Mouse (Mus musculus) left cerebral cortex, adult 18-20 months (tissue): ENCODE measurements at regions not wholly inside any gene's neighbourhood (a gene's known extent, or its start where the extent isn't known, plus 50 kb on each side); places are given as distances from the start of the nearest gene placed in this dataset.
A peak's percentile ranks its signal among the peaks of the same experiment; 100 is the strongest.

Experiments
- DNase-seq, 2 experiments: peaks; one replicate each; pipeline ENCODE4 v3.0.0; 2021 to 2022; ENCODE audit warnings: low spot score in 2 of 2, mixed read lengths in 1 of 2

DNA sequence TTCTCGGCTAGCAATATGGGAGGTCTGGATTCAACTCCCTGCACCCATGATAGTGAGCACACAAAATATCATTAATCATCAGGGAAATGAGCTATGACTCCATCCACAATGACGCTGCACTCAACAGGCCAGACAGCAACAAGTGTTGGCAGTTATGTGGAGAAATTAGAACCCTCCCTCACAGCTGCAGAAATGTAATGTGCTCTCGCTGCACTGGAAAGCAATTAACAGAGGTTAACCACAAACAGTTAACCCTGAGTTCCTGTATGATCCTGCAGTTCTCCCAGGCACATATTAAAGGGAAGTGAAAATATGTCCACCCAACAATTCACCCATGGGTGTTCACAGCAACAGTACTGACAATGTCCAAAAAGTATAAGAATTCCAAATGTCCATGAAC is 54.0 kb upstream of the Jade2 start:
- DNase-seq, result no peak

DNA sequence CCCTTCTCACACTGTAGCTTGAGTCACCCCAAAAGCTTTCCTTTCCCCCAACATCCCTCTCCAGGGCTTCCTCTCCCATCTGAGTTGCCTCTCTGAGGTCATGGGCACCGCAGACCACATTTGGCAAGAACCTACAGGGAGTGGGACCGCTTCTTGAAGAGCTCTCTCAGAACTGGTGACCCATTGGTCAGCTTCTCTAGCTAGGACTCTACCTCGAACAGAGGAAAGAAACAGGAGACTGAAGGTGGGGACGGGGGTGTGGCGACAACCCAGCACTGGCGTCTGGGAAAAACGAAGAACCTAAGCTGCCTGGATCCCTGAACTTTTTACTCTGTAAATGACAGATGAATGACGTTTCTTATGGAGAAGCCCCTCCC is 51.8 kb upstream of the Cdkn2aipnl start:
- no peak for DNase-seq

DNA sequence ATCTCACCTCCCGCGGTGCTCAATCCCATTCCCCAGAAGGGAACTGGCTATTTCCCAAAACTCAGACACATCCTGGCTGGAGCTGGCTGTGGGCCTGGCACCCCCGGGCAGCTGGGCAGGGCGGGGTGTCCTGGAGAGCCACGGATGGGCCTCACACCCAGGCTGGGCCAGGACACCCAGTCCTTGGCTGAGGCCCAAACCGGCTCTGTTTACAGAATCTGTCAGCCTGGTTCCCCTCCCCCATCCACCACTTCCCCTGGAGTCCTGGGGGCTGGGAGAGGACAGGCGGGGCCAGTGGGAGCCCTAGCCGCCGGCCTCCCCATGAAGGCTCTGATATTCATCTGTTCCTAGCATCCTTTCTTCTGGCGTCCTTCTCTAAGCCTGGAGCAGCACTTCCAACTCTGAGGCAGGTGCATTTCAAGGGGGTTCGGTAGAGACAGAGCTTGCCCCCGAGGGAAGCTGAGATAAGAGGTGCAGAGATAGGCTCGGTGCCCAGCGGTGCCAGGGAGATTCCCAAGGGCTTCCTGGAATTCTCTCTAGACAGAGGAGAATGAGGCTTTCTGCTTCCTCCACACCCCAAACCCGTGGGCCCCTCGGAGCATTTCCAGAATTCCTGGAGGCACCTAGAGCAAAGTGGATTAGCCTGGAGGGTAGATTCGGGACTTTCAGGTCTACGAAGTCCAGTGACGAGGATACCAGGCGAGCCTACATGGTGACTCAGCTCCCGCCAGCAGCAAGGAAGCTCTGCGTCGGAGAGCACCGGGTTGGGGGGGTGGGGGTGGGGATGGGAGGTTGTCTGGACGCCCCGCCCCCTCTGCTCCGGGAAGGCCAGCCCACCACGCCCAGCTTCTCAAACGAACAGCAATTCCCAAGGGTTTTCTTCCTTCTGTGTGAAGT is 51.2 kb upstream of the Cdkn2aipnl start:
- peak; percentile 83 to 85 for DNase-seq
